Comparison of ENCODE assay signal across 5 mouse cellular contexts in genomic region chr8:11466528-11466927, GRCm38 (mm10). TPM values are rescaled to one million over a fixed set of nuclear protein-coding genes. Genes with fewer than 3 reads are reported as not detected.
A peak's percentile ranks its signal among the peaks of the same experiment; 100 is the strongest.
DNase-seq lines count a peak whose midpoint lies in the region; ATAC-seq and TF ChIP-seq lines count a peak whose summit lies in the region.
"Not testable (repeated sequence)": the region's sequence is repeated elsewhere in the genome, so short reads cannot be mapped to it uniquely, and the experiment has no call there.
"Had no signal": no experiment of that assay in that cellular context is flagged by ENCODE, and none has a peak within 500 bp of the region (broad histone marks: within the 10 kb centered on the region; RNA-seq: fewer than 3 reads in every experiment).

No protein-coding gene starts in this region.

- H3K36me3 ChIP-seq in forebrain, embryonic 10.5 days (replicated peaks); kidney, adult 2 months (ENCODE audit: control insufficient read depth, insufficient read depth, low read length); kidney, embryonic 16.5 days (ENCODE audit: insufficient read depth, low read length); midbrain, embryonic 10.5 days: not testable (repeated sequence)

- WGBS in forebrain, embryonic 10.5 days, result 75% methylated on average over 5 of the region's 5 CpGs
- 92% methylated on average over 5 of the region's 5 CpGs for WGBS in kidney, adult 2 months
- WGBS in kidney, embryonic 16.5 days, result 90% methylated on average over 4 of the region's 5 CpGs
- WGBS in midbrain, embryonic 10.5 days, result 90% methylated on average over 5 of the region's 5 CpGs

- H3K4me2 ChIP-seq in kidney, embryonic 16.5 days (replicated peaks; ENCODE audit: low read depth, low read length), result not testable (repeated sequence)

- not testable (repeated sequence) for H3K4me3 ChIP-seq in forebrain, embryonic 10.5 days; kidney, adult 2 months (ENCODE audit: insufficient read depth, low read depth, low read length); kidney, embryonic 16.5 days (ENCODE audit: low read length); midbrain, embryonic 10.5 days

- not testable (repeated sequence) for ATAC-seq in kidney, embryonic 16.5 days (ENCODE audit: low FRiP score, low TSS enrichment)

- DNase-seq in forebrain, embryonic 10.5 days (ENCODE audit: extremely low spot score, low spot score); kidney, adult 2 months; midbrain, embryonic 10.5 days (ENCODE audit: low spot score): not testable (repeated sequence)

- not testable (repeated sequence) for TF ChIP-seq CTCF in kidney, adult 2 months (conservative IDR thresholded peaks at IDR 0.05; ENCODE audit: insufficient read depth, insufficient read length, low read depth, low read length)

- not testable (repeated sequence) for H3K9me3 ChIP-seq in forebrain, embryonic 10.5 days; kidney, embryonic 16.5 days (ENCODE audit: low read length); midbrain, embryonic 10.5 days (replicated peaks)

- peaks cover 36% of the 10 kb centered on the region for H3K4me1 ChIP-seq in forebrain, embryonic 10.5 days
- peaks cover 56% of the 10 kb centered on the region for H3K4me1 ChIP-seq in kidney, adult 2 months (ENCODE audit: control insufficient read depth, insufficient read depth, low read length)
- peaks cover 32% of the 10 kb centered on the region for H3K4me1 ChIP-seq in kidney, embryonic 16.5 days (ENCODE audit: insufficient read depth, low read length)
- peaks cover 14% of the 10 kb centered on the region for H3K4me1 ChIP-seq in midbrain, embryonic 10.5 days

- H3K27me3 ChIP-seq in forebrain, embryonic 10.5 days (ENCODE audit: poor library complexity, severe bottlenecking), result peaks cover 13% of the 10 kb centered on the region; the same call in 1 of the 2 replicates
- H3K27me3 ChIP-seq in kidney, adult 2 months (replicated peaks; ENCODE audit: control insufficient read depth, insufficient read depth, low read length); kidney, embryonic 16.5 days (ENCODE audit: insufficient read depth, low read length): not testable (repeated sequence)
- peaks cover 14% of the 10 kb centered on the region for H3K27me3 ChIP-seq in midbrain, embryonic 10.5 days (ENCODE audit: low read depth, poor library complexity, severe bottlenecking)

- H3K27ac ChIP-seq in forebrain, embryonic 10.5 days, result peak overlapping the region; percentile 26; the same call in 1 of the 2 replicates
- peak overlapping the region; percentile 44 for H3K27ac ChIP-seq in kidney, adult 2 months (ENCODE audit: insufficient read depth, low read depth, low read length)
- peak overlapping the region; percentile 26; the same call in 1 of the 2 replicates for H3K27ac ChIP-seq in kidney, embryonic 16.5 days (ENCODE audit: low read length)
- peak overlapping the region; percentile 46; the same call in 1 of the 2 replicates for H3K27ac ChIP-seq in midbrain, embryonic 10.5 days (replicated peaks)

- not testable (repeated sequence) for H3K9ac ChIP-seq in kidney, embryonic 16.5 days (replicated peaks; ENCODE audit: low read length)

- TF ChIP-seq POLR2A in kidney, adult 2 months (IDR thresholded peaks at IDR 0.05; ENCODE audit: low read depth, low read length), result not testable (repeated sequence)

RNA-seq across cellular contexts. Expression of gene Rab20, which starts 12.0 kb away (rescaled TPM):
- 1.4 and 1.7 TPM in 2 replicates for polyA plus RNA-seq in forebrain, embryonic 10.5 days (2016; fragmentation: Nextera tagmentation; extraction: Ambion mirVana)
- 74.5 and 76.5 TPM in 2 replicates for polyA plus RNA-seq in kidney, adult 2 months (2012; rRNA removed)
- polyA plus RNA-seq in kidney, embryonic 16.5 days (2015; fragmentation: Nextera tagmentation; extraction: Ambion mirVana), result 30.6 and 37.3 TPM in 2 replicates
- polyA plus RNA-seq in midbrain, embryonic 10.5 days (2016; fragmentation: Nextera tagmentation; extraction: Ambion mirVana), result 0.60 and 1.3 TPM in 2 replicates
- polyA plus RNA-seq: G1E had no signal

RNA-seq across cellular contexts. Expression of gene Naxd, which starts 30.8 kb away (rescaled TPM):
- polyA plus RNA-seq in forebrain, embryonic 10.5 days (2016; fragmentation: Nextera tagmentation; extraction: Ambion mirVana), result 112 and 113 TPM in 2 replicates
- 111 and 118 TPM in 2 replicates for polyA plus RNA-seq in kidney, adult 2 months (2012; rRNA removed)
- polyA plus RNA-seq in kidney, embryonic 16.5 days (2015; fragmentation: Nextera tagmentation; extraction: Ambion mirVana), result 125 and 132 TPM in 2 replicates
- 114 and 116 TPM in 2 replicates for polyA plus RNA-seq in midbrain, embryonic 10.5 days (2016; fragmentation: Nextera tagmentation; extraction: Ambion mirVana)

Comparison
In these comparisons a context has a peak if more than half of its experiments do, and no peak if none do; other contexts are left out.
1. RNA of gene Rab20, which starts 12.0 kb away (polyA plus RNA-seq): 74.5 to 76.5 TPM in kidney, adult 2 months and 30.6 to 37.3 TPM in kidney, embryonic 16.5 days; 1.4 to 1.7 TPM in forebrain, embryonic 10.5 days and 0.60 to 1.3 TPM in midbrain, embryonic 10.5 days; every median in the first group is over 10 times any median in the second.
2. Peak in every context shown above with its lines, with median percentiles within 50 percentile points of each other: H3K27ac ChIP-seq.